Mouse (Mus musculus): ENCODE measurements around the gene Gm20388. TPM values are rescaled to one million over a fixed set of nuclear protein-coding genes. Genes with fewer than 3 reads are reported as not detected.

The Gm20388 gene
- polyA plus RNA-seq, 1 experiment from 2014 or later: 8.3 TPM

GRCm38 (mm10) chr8:123741232-123741631, 3830.6 kb downstream of the Gm20388 start:
- Histone ChIP-seq H3K4me3 (ENCODE audit: low read depth, low read length) (no peak overlapping the region), H3K27ac (ENCODE audit: low read depth) (no peak overlapping the region), H3K36me3 (ENCODE audit: control insufficient read depth, insufficient read depth, low read length) (no peaks in the 10 kb centered on the region), H3K9ac (ENCODE audit: low read length) (no peak overlapping the region), H3K27me3 (replicated peaks; ENCODE audit: control insufficient read depth, insufficient read depth, low read length) (no peaks in the 10 kb centered on the region), H3K4me2 (ENCODE audit: low read length) (no peak overlapping the region), H3K4me1 (replicated peaks; ENCODE audit: control insufficient read depth, insufficient read depth, low read length) (peaks cover 15% of the 10 kb centered on the region; the same call in 1 of the 2 replicates), H3K9me3 (ENCODE audit: control insufficient read depth, low read length) (no peaks in the 10 kb centered on the region)
- no peak for ATAC-seq (replicated peaks; ENCODE audit: low FRiP score, low TSS enrichment, low read depth)
- no peak for DNase-seq (ENCODE audit: low spot score)
- 78% methylated on average over 9 of the region's 9 CpGs for WGBS

GRCm38 (mm10) chr8:123746488-123746887, 3835.8 kb downstream of the Gm20388 start:
- H3K27me3 ChIP-seq (replicated peaks; ENCODE audit: control insufficient read depth, insufficient read depth, low read length): no peaks in the 10 kb centered on the region
- no peak overlapping the region for H3K9ac ChIP-seq (ENCODE audit: low read length)
- H3K4me2 ChIP-seq (ENCODE audit: low read length): no peak overlapping the region
- no peak overlapping the region for H3K4me3 ChIP-seq (ENCODE audit: low read depth, low read length)
- H3K27ac ChIP-seq (ENCODE audit: low read depth): no peak overlapping the region
- ATAC-seq (replicated peaks; ENCODE audit: low FRiP score, low TSS enrichment, low read depth): no peak
- WGBS: 90% methylated on average over 4 of the region's 4 CpGs
- H3K36me3 ChIP-seq (ENCODE audit: control insufficient read depth, insufficient read depth, low read length): no peaks in the 10 kb centered on the region
- H3K9me3 ChIP-seq (ENCODE audit: control insufficient read depth, low read length): no peaks in the 10 kb centered on the region
- no peak for DNase-seq (ENCODE audit: low spot score)
- H3K4me1 ChIP-seq (replicated peaks; ENCODE audit: control insufficient read depth, insufficient read depth, low read length): no peaks in the 10 kb centered on the region

GRCm38 (mm10) chr8:123747772-123748171, 3837.1 kb downstream of the Gm20388 start:
- no peak for ATAC-seq (replicated peaks; ENCODE audit: low FRiP score, low TSS enrichment, low read depth)
- Histone ChIP-seq H3K9ac (ENCODE audit: low read length) (no peak overlapping the region), H3K4me2 (ENCODE audit: low read length) (no peak overlapping the region), H3K27me3 (replicated peaks; ENCODE audit: control insufficient read depth, insufficient read depth, low read length) (no peaks in the 10 kb centered on the region), H3K36me3 (ENCODE audit: control insufficient read depth, insufficient read depth, low read length) (no peaks in the 10 kb centered on the region), H3K4me3 (ENCODE audit: low read depth, low read length) (no peak overlapping the region), H3K4me1 (replicated peaks; ENCODE audit: control insufficient read depth, insufficient read depth, low read length) (peaks cover under 1% of the 10 kb centered on the region; the same call in 1 of the 2 replicates), H3K27ac (ENCODE audit: low read depth) (no peak overlapping the region), H3K9me3 (ENCODE audit: control insufficient read depth, low read length) (no peaks in the 10 kb centered on the region)
- no peak for DNase-seq (ENCODE audit: low spot score)
- WGBS: 55% methylated on average over 5 of the region's 5 CpGs

- H3K27me3 ChIP-seq (replicated peaks; ENCODE audit: control insufficient read depth, insufficient read depth, low read length): no peaks in the 10 kb centered on the region
- peaks cover 6% of the 10 kb centered on the region for H3K4me1 ChIP-seq (replicated peaks; ENCODE audit: control insufficient read depth, insufficient read depth, low read length)
- H3K4me3 ChIP-seq (ENCODE audit: low read depth, low read length): no peak overlapping the region
- no peaks in the 10 kb centered on the region for H3K9me3 ChIP-seq (ENCODE audit: control insufficient read depth, low read length)
- H3K4me2 ChIP-seq (ENCODE audit: low read length): no peak overlapping the region
- WGBS: 42% methylated on average over 5 of the region's 5 CpGs
- DNase-seq (ENCODE audit: low spot score) (no peak), ATAC-seq (replicated peaks; ENCODE audit: low FRiP score, low TSS enrichment, low read depth) (no peak)
- H3K9ac ChIP-seq (ENCODE audit: low read length): no peak overlapping the region
- no peak overlapping the region for H3K27ac ChIP-seq (ENCODE audit: low read depth)
- no peaks in the 10 kb centered on the region for H3K36me3 ChIP-seq (ENCODE audit: control insufficient read depth, insufficient read depth, low read length)
Observed at GRCm38 (mm10) chr8:123750171-123750693, 3839.6 kb downstream of the Gm20388 start.

- H3K27me3 ChIP-seq (replicated peaks; ENCODE audit: control insufficient read depth, insufficient read depth, low read length): no peaks in the 10 kb centered on the region
- peak; percentile 68 for DNase-seq (ENCODE audit: low spot score)
- no peak overlapping the region for H3K4me3 ChIP-seq (ENCODE audit: low read depth, low read length)
- no peaks in the 10 kb centered on the region for H3K36me3 ChIP-seq (ENCODE audit: control insufficient read depth, insufficient read depth, low read length)
- H3K27ac ChIP-seq (ENCODE audit: low read depth): no peak overlapping the region
- H3K4me2 ChIP-seq (ENCODE audit: low read length): no peak overlapping the region
- WGBS: 57% methylated on average over 13 of the region's 13 CpGs
- no peaks in the 10 kb centered on the region for H3K9me3 ChIP-seq (ENCODE audit: control insufficient read depth, low read length)
- peaks cover 6% of the 10 kb centered on the region for H3K4me1 ChIP-seq (replicated peaks; ENCODE audit: control insufficient read depth, insufficient read depth, low read length)
- no peak overlapping the region for H3K9ac ChIP-seq (ENCODE audit: low read length)
- ATAC-seq (replicated peaks; ENCODE audit: low FRiP score, low TSS enrichment, low read depth): peak; percentile 33; the same call in 1 of the 2 replicates
Observed at GRCm38 (mm10) chr8:123752773-123753468, 3842.3 kb downstream of the Gm20388 start.

GRCm38 (mm10) chr8:123753604-123754375, 3843.1 kb downstream of the Gm20388 start:
- no peak for ATAC-seq (replicated peaks; ENCODE audit: low FRiP score, low TSS enrichment, low read depth)
- no peaks in the 10 kb centered on the region for H3K9me3 ChIP-seq (ENCODE audit: control insufficient read depth, low read length)
- 24% methylated on average over 18 of the region's 18 CpGs for WGBS
- DNase-seq (ENCODE audit: low spot score): no peak
- H3K4me2 ChIP-seq (ENCODE audit: low read length): no peak overlapping the region; the same call in 1 of the 2 replicates
- H3K9ac ChIP-seq (ENCODE audit: low read length): no peak overlapping the region
- H3K4me3 ChIP-seq (ENCODE audit: low read depth, low read length): no peak overlapping the region
- H3K27me3 ChIP-seq (replicated peaks; ENCODE audit: control insufficient read depth, insufficient read depth, low read length): no peaks in the 10 kb centered on the region
- peak overlapping the region; percentile 45; the same call in 1 of the 2 replicates for H3K27ac ChIP-seq (ENCODE audit: low read depth)
- no peaks in the 10 kb centered on the region for H3K36me3 ChIP-seq (ENCODE audit: control insufficient read depth, insufficient read depth, low read length)
- peaks cover 6% of the 10 kb centered on the region for H3K4me1 ChIP-seq (replicated peaks; ENCODE audit: control insufficient read depth, insufficient read depth, low read length)

- ATAC-seq (replicated peaks; ENCODE audit: low FRiP score, low TSS enrichment, low read depth) (no peak), DNase-seq (ENCODE audit: low spot score) (no peak)
- Histone ChIP-seq H3K9ac (ENCODE audit: low read length) (no peak overlapping the region), H3K4me3 (ENCODE audit: low read depth, low read length) (no peak overlapping the region), H3K4me1 (replicated peaks; ENCODE audit: control insufficient read depth, insufficient read depth, low read length) (peaks cover 6% of the 10 kb centered on the region), H3K27ac (ENCODE audit: low read depth) (no peak overlapping the region), H3K4me2 (ENCODE audit: low read length) (no peak overlapping the region), H3K36me3 (ENCODE audit: control insufficient read depth, insufficient read depth, low read length) (no peaks in the 10 kb centered on the region), H3K9me3 (ENCODE audit: control insufficient read depth, low read length) (no peaks in the 10 kb centered on the region), H3K27me3 (replicated peaks; ENCODE audit: control insufficient read depth, insufficient read depth, low read length) (no peaks in the 10 kb centered on the region)
- WGBS: 70% methylated on average over 13 of the region's 13 CpGs
Observed at GRCm38 (mm10) chr8:123754538-123755431, 3844.1 kb downstream of the Gm20388 start.

- DNase-seq (ENCODE audit: low spot score): no peak
- peaks cover 19% of the 10 kb centered on the region for H3K4me1 ChIP-seq (replicated peaks; ENCODE audit: control insufficient read depth, insufficient read depth, low read length)
- 57% methylated on average over 8 of the region's 8 CpGs for WGBS
Observed at GRCm38 (mm10) chr8:123756901-123757300, 3846.3 kb downstream of the Gm20388 start.

More at GRCm38 (mm10) chr8:123756901-123757300, 3846.3 kb downstream of the Gm20388 start:
- Histone ChIP-seq H3K9ac (ENCODE audit: low read length) (no peak overlapping the region), H3K4me3 (ENCODE audit: low read depth, low read length) (no peak overlapping the region), H3K4me2 (ENCODE audit: low read length) (no peak overlapping the region), H3K27me3 (replicated peaks; ENCODE audit: control insufficient read depth, insufficient read depth, low read length) (no peaks in the 10 kb centered on the region), H3K9me3 (ENCODE audit: control insufficient read depth, low read length) (no peaks in the 10 kb centered on the region), H3K27ac (ENCODE audit: low read depth) (no peak overlapping the region), H3K36me3 (ENCODE audit: control insufficient read depth, insufficient read depth, low read length) (no peaks in the 10 kb centered on the region)
- ATAC-seq (replicated peaks; ENCODE audit: low FRiP score, low TSS enrichment, low read depth): no peak
